Mouse (Mus musculus) heart, embryonic 11.5 days (tissue): ENCODE data around the gene Lpp. TPM values are rescaled to one million over a fixed set of nuclear protein-coding genes. Genes with fewer than 3 reads are reported as not detected.

Experiments
- ATAC-seq: fragments of 200-750 bp; cut with Nextera tagmentation; replicated peaks from 2 replicates; pipeline ENCODE4 v1.8.0; 2017; ENCODE audit warnings: moderate library complexity; ENCODE audit not compliant: insufficient number of reproducible peaks, low FRiP score, low TSS enrichment
- H3K27ac ChIP-seq: fragments of 300-500 bp; sonication (generic); 2 replicates; pipeline ENCODE4 v1.5.1; 2014; ENCODE audit warnings: mild to moderate bottlenecking, low read depth, low read length
- H3K27me3 ChIP-seq: fragments of 300-500 bp; sonication (generic); 2 replicates; pipeline ENCODE4 v1.6.1; 2014; ENCODE audit warnings: mild to moderate bottlenecking, low read length, mixed read lengths; ENCODE audit not compliant: control insufficient read depth, insufficient read depth
- H3K36me3 ChIP-seq: fragments of 300-500 bp; sonication (generic); 2 replicates; pipeline ENCODE4 v1.6.1; 2014; ENCODE audit warnings: mild to moderate bottlenecking, low read length, moderate library complexity, mixed read lengths; ENCODE audit not compliant: control insufficient read depth, insufficient read depth
- H3K4me1 ChIP-seq: fragments of 300-500 bp; sonication (generic); 2 replicates; pipeline ENCODE4 v1.6.1; 2014; ENCODE audit warnings: low read length; ENCODE audit not compliant: control insufficient read depth, insufficient read depth
- H3K4me2 ChIP-seq: fragments of 300-500 bp; sonication (generic); 2 replicates; pipeline ENCODE4 v1.6.1; 2014; ENCODE audit warnings: mild to moderate bottlenecking, moderate library complexity
- H3K4me3 ChIP-seq: fragments of 300-500 bp; sonication (generic); 2 replicates; pipeline ENCODE4 v1.5.1; 2014; ENCODE audit warnings: low read depth, low read length
- H3K9ac ChIP-seq: fragments of 300-500 bp; sonication (generic); 2 replicates; pipeline ENCODE4 v1.6.1; 2014; ENCODE audit warnings: mild to moderate bottlenecking, low read depth, low read length, moderate library complexity
- H3K9me3 ChIP-seq: fragments of 300-500 bp; sonication (generic); replicated peaks from 2 replicates; pipeline ENCODE4 v1.6.1; 2016; ENCODE audit warnings: low read length; ENCODE audit not compliant: control insufficient read depth
- WGBS: fragments of 180-500 bp; shearing (Covaris S2); extraction: QIAGEN DNeasy Blood & Tissue Kit; methylation state at CpG from one replicate; pipeline ENCODE4 v1.1.7; 2014; ENCODE audit not compliant: insufficient replicate concordance; 5-methylcytosine and 5-hydroxymethylcytosine counted together
- polyA plus RNA-seq: library from polyadenylated mRNA; unstranded; fragments of >200 nt; fragmentation: Nextera tagmentation; extraction: Ambion mirVana; gene quantifications from 2 replicates; pipeline ENCODE4 v1.2.1, GENCODE M21; 2014

Lpp gene
- polyA plus RNA-seq, 1 experiment from 2014 or later: 59.2 TPM

DNA sequence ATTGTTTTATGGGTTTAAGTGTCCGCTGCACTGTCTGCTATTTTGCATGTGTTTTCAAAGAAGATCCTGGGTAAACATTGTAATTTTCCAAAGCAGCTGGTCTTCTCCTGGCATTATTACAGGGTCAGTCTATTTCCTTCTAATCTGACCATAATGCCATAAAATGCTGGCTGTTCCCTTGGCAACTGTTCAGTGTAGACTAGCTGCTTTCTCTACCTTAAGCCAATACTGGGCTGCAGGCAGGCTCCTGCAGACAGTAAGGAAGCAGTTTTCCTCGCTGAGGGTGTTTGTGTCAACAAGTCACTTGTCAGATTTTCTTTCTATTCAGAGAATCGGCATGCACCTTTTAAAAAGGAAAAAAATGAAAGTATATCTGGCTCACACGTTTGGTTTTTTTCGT is 537.3 kb downstream of the Lpp start:
- H3K4me2 ChIP-seq: no peak overlapping the region
- ATAC-seq: no peak

DNA sequence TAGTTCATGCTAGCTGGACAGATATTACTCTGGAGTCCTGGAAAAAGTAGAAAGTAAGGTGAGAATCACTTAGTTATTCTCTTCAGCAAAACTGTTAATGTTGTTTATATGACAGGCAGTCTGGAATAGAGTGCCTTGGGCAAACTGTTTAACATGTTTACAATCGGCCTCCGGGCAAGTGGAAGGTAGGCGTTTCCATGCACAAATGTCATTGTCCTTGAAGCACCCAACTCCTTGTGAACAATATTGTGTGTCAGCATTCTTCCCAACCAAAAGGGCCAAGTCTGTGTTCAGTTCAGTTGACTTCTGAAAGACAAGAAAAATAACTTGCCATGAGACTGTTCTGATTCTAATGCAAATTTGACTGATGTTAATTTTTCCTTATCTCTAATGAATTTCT is 539.5 kb downstream of the Lpp start:
- no peak overlapping the region for H3K4me2 ChIP-seq
- WGBS: 90% methylated on average over 3 of the region's 3 CpGs

More for the DNA sequence above, 537.3 kb downstream of the Lpp start:
- Histone ChIP-seq H3K27me3 (no peaks in the 10 kb centered on the region), H3K4me1 (no peaks in the 10 kb centered on the region), H3K9me3 (no peaks in the 10 kb centered on the region), H3K4me3 (no peak overlapping the region), H3K9ac (no peak overlapping the region), H3K36me3 (no peaks in the 10 kb centered on the region), H3K27ac (no peak overlapping the region)
- 77% methylated on average over 5 of the region's 5 CpGs for WGBS

DNA sequence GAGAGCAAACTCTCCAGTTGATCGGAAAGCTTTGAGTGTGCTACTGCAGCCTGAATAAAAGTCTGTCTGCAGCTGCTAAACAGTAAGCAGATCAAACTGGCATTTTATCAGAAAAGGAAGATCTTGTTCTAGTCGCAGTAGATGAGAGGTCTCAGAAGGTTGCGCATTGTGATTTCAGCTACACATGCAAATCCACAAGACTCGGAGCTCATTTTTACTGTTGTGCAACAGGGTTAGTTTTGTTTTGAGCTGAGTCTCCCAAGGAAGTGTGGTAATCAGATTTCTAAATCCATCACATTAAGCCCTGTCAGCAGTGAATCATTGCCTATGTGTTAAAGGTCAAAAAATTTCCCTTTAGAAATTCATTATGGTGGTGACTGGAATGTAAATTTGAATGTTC is 540.4 kb downstream of the Lpp start:
- Histone ChIP-seq H3K4me3 (no peak overlapping the region), H3K4me2 (no peak overlapping the region), H3K9ac (no peak overlapping the region), H3K9me3 (no peaks in the 10 kb centered on the region), H3K27ac (no peak overlapping the region), H3K27me3 (no peaks in the 10 kb centered on the region), H3K4me1 (peaks cover 5% of the 10 kb centered on the region; the same call in 1 of the 2 replicates), H3K36me3 (no peaks in the 10 kb centered on the region)
- no peak for ATAC-seq
- WGBS: 79% methylated on average over 4 of the region's 4 CpGs

More for the DNA sequence above, 539.5 kb downstream of the Lpp start:
- Histone ChIP-seq H3K9me3 (no peaks in the 10 kb centered on the region), H3K27ac (no peak overlapping the region), H3K36me3 (no peaks in the 10 kb centered on the region), H3K4me1 (no peaks in the 10 kb centered on the region), H3K27me3 (no peaks in the 10 kb centered on the region), H3K9ac (no peak overlapping the region), H3K4me3 (no peak overlapping the region)
- no peak for ATAC-seq

DNA sequence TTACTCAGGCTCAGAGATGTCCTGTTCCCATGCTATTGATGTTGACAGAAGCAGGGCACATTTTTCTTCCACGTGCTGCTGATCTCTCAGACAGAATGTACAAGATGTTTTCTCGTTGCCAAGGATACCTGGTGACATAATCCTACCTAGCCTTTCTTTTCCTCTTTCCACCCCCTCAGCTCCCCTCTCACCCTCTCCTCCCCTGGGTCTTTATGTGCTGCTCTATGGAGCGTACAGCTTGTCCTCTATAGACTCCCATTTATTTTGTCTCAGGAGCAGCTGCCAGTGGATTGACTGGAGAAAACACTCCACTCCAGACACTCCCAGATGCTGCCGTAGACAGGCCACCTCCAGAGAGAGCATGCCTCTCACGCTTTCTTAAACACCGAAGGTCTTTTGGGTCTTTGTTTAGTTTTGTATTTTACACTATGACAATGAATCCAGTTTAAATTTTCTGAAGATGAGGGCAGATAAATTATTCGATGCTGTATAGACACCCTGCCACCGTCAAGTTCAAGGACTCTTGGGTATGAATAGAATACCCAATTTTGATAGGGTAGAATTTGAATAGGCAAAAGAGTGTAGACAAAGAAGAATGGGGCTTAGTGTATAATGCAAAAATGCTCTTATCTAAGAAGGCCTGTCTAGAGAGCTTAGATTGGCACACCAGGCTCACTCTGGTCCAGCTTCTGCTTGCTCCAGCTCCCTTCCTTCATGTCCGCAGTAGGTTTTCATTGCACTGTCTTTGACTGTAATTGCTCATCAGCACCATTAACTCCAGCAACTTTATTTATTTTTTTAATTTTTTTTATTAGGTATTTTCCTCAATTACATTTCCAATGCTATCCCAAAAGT is 548.2 kb downstream of the Lpp start:
- 73% methylated on average over 9 of the region's 9 CpGs for WGBS
- peaks cover 18% of the 10 kb centered on the region for H3K4me1 ChIP-seq

DNA sequence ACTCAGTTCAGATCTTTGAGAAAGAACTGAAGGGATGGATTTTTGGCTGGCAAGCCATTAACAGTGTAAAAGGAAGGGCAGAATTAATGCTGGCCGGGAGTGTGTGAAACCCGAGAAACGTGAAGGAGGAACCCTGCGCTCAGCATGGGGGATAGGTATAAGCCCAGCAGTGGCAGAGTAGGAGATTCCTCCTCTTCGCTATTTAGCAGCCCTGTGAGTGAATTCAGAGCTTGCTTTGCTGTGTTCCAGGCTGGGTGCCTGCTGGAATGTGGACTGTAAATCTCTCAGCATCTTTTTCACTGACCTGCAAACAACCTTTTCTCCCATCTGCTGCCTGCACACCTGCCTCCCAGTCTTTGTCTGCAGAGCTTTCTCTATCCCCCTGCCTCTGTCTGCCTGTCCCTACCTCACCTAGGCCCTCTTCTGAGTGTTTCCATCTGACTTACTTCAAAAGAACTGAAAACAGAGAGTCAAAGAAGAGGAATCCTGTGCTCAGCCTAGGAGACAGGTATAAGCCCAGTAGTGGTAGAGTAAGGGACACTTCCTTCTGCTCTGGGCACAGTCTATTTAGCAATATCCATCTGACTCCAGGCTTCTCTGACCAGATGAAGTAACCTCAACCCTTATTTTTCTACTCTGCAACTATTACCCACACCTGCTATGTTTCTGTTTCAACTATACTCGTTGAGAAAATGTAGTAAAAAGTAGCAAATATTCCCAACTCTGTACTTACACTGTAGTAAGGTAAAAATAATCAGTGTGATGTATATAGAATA is 550.4 kb downstream of the Lpp start:
- ATAC-seq: no peak
- Histone ChIP-seq H3K4me2 (no peak overlapping the region), H3K4me1 (peaks cover 26% of the 10 kb centered on the region), H3K9me3 (no peaks in the 10 kb centered on the region), H3K27me3 (no peaks in the 10 kb centered on the region), H3K36me3 (no peaks in the 10 kb centered on the region), H3K4me3 (no peak overlapping the region), H3K9ac (no peak overlapping the region), H3K27ac (no peak overlapping the region)
- WGBS: 38% methylated on average over 6 of the region's 6 CpGs

More for the DNA sequence above, 548.2 kb downstream of the Lpp start:
- ATAC-seq: no peak
- Histone ChIP-seq H3K27ac (no peak overlapping the region), H3K9me3 (no peaks in the 10 kb centered on the region), H3K36me3 (no peaks in the 10 kb centered on the region), H3K4me2 (no peak overlapping the region), H3K9ac (no peak overlapping the region), H3K4me3 (no peak overlapping the region), H3K27me3 (no peaks in the 10 kb centered on the region)

DNA sequence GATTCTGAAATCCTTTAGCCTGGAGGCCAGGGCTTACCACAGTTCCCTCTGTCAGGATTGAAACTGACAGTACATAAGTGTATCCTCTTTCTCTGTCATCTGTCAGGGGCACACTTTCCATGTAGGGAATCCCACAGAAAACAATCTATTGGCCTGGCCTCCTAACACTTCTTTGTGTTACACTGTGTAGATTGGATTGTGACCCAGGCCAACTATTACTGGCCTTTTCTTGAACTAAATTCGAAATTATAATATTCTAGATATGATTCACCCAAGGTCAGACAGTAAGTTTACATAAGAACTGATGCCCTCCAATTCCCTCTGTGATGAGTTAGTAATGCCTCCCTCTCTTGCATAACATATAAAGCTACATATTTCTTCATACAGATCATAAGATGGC is 553.0 kb downstream of the Lpp start:
- Histone ChIP-seq H3K36me3 (no peaks in the 10 kb centered on the region), H3K9me3 (no peaks in the 10 kb centered on the region), H3K27me3 (no peaks in the 10 kb centered on the region), H3K4me2 (no peak overlapping the region), H3K4me3 (no peak overlapping the region), H3K4me1 (peaks cover 22% of the 10 kb centered on the region), H3K9ac (no peak overlapping the region), H3K27ac (no peak overlapping the region)
- ATAC-seq: no peak
- WGBS: 78% methylated on average over 1 of the region's 1 CpGs

DNA sequence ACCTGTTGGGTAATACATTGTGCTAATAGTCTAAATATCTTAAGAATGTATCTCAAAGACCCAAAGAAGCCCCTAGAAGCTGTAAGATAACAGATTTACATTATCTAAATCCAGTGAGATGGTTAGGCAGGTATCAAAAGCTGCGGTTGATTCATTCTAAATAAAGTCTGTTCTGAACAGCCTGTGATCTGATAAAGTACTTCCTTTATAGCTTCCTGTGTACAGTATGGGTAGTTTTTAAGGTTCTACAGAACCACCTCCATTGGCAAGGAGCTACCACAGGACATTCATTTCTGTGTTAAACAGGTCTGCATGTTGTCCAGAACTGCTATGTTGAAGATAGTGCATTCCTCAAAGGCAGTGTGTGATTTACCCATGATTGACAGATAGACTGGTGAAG is 554.2 kb downstream of the Lpp start:
- 69% methylated on average over 1 of the region's 1 CpGs for WGBS
- Histone ChIP-seq H3K4me1 (peaks cover 18% of the 10 kb centered on the region), H3K27ac (no peak overlapping the region), H3K4me3 (no peak overlapping the region), H3K36me3 (no peaks in the 10 kb centered on the region), H3K4me2 (no peak overlapping the region), H3K9ac (no peak overlapping the region), H3K9me3 (no peaks in the 10 kb centered on the region), H3K27me3 (no peaks in the 10 kb centered on the region)
- no peak for ATAC-seq

DNA sequence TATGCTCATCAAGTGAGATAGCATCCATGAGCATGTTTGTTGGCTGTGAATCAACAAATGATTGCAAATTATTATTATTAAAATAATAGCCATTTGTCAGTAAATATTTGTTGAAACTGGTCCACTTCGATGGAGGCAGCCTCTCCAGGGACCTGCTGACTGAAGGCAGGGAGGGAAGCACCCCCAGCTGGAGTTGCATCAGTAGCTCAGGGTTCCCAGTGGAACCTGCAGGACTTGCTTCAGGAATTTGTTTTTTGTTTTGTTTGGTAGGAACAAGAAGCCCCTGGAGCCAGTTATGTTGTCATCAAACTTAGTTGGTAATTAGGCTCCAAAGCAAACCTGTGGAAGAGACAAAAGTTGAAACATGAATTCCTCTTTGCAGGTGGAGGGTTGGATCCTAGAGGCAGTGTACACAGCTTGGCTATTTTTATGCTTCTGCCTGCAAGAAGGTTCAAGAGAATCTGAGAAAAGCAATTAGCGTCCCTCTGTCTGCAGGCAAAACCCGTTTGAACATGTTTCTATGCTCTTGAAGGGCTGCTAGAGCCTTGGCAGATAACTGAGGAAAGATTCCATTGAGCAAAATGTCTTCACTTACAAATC is 554.9 kb downstream of the Lpp start:
- no peaks in the 10 kb centered on the region for H3K9me3 ChIP-seq
- no peaks in the 10 kb centered on the region for H3K27me3 ChIP-seq
- H3K27ac ChIP-seq: no peak overlapping the region
- no peaks in the 10 kb centered on the region for H3K36me3 ChIP-seq
- no peak overlapping the region for H3K4me2 ChIP-seq
- no peak for ATAC-seq
- peaks cover 18% of the 10 kb centered on the region for H3K4me1 ChIP-seq
- 47% methylated on average over 3 of the region's 3 CpGs for WGBS
- no peak overlapping the region for H3K4me3 ChIP-seq
- H3K9ac ChIP-seq: no peak overlapping the region
